Mouse (Mus musculus) liver (tissue): ENCODE measurements around the gene Scrg1.
A peak's percentile ranks its signal among the peaks of the same experiment; 100 is the strongest.
"Not testable (repeated sequence)": the region's sequence is repeated elsewhere in the genome, so short reads cannot be mapped to it uniquely, and the experiment has no call there.

ENCODE experiments used
- DNase-seq: peaks from one replicate; pipeline ENCODE4 v3.0.0-alpha.2; 2020; ENCODE audit warnings: mixed read lengths

Gene Scrg1

GRCm38 (mm10) chr8:57511316-57512118, 55.8 kb downstream of the Scrg1 start, which contains the start of gene Hmgb2:
TSS of gene Hmgb2 (plus strand) at chr8:57511907.
- DNase-seq, result peak; percentile 100

GRCm38 (mm10) chr8:57512141-57513056, 56.7 kb downstream of the Scrg1 start:
- peak; percentile 76 for DNase-seq

GRCm38 (mm10) chr8:57513178-57513661, 57.5 kb downstream of the Scrg1 start:
- DNase-seq, result not testable (repeated sequence)

- not testable (repeated sequence) for DNase-seq
Observed at GRCm38 (mm10) chr8:57516685-57517084, 61.0 kb downstream of the Scrg1 start.

GRCm38 (mm10) chr8:57517723-57518122, 62.0 kb downstream of the Scrg1 start:
- DNase-seq, result no peak

- no peak for DNase-seq
Observed at GRCm38 (mm10) chr8:57520186-57520786, 64.6 kb downstream of the Scrg1 start.
